Mouse (Mus musculus) embryo, embryonic 10.5 days (tissue): ENCODE data around the gene Tas2r122.
"Not testable (repeated sequence)": the region's sequence is repeated elsewhere in the genome, so short reads cannot be mapped to it uniquely, and the experiment has no call there.

Source experiments
- DNase-seq: peaks from one replicate; pipeline ENCODE4 v3.0.0-alpha.2; 2015; ENCODE audit warnings: low spot score

Tas2r122 gene

GRCm38 (mm10) chr6:132711828-132712227 is at the start of gene Tas2r122:
Gene Tas2r122 (minus strand): TSS chr6:132711928.
- no peak for DNase-seq

GRCm38 (mm10) chr6:132754430-132754829 is 42.7 kb upstream of the Tas2r122 start, which contains the start of gene Tas2r124:
Gene Tas2r124 (plus strand): TSS chr6:132754730.
- DNase-seq = no peak

DNA sequence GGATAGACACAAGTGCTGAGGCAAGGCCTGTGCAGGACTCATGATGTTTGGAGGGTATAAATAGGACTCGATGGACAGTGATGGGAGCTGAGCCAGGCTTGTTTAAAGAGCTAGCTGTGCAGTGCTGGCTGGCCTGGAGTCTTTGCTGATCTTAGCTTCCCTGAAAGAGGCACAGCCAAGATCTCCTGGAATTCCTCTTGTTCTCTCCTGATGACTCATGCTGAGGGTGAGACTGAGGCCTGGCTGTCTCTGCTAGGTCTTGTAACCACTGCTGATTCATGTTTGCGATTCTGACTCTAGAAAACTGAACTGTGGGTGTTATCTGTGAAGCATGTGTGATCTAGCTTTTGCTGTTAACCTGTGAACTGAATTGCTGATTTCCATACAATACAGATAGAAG is 38.5 kb upstream of the Tas2r122 start:
- DNase-seq = no peak

- DNase-seq = no peak
These were observed 26.2 kb upstream of the Tas2r122 start, which contains the start of gene Tas2r115 for GRCm38 (mm10) chr6:132737935-132738334. Gene Tas2r115 (minus strand): TSS chr6:132738035.

DNA sequence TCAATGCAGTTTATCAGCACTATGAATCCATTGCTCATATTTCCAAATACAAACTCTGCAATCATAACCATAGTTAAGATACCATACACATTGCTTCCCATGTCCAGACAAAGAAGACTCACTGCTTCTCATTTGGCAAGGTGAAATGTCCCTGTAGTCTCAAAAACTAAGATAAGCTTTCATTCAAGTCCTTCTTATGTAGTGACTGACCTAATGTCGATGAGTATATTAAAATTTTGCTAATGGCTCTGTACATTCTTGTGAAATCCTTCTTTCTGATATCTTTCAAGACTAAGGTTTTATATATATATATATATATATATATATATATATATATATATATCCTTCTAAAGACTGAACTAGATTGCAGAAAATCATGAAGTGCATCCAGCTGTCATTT is 10.8 kb downstream of the Tas2r122 start, which contains the start of gene Tas2r121:
Gene Tas2r121 (minus strand): TSS at position 101 of the 400 bp plus-strand sequence.
- no peak for DNase-seq

GRCm38 (mm10) chr6:132691596-132691995 is 20.1 kb downstream of the Tas2r122 start:
- not testable (repeated sequence) for DNase-seq
